Mouse (Mus musculus) neural tube, embryonic 14.5 days (tissue): Measurements from ENCODE around the gene Klhl29. TPM values are rescaled to one million over a fixed set of nuclear protein-coding genes. Genes with fewer than 3 reads are reported as not detected.

Experiments
- ATAC-seq: fragments of 200-750 bp; cut with Nextera tagmentation; 2 replicates; pipeline ENCODE4 v1.8.0; 2017; ENCODE audit warnings: low read depth, mild to moderate bottlenecking, moderate TSS enrichment, moderate library complexity
- H3K27ac ChIP-seq: fragments of 300-500 bp; sonication (generic); 2 replicates; pipeline ENCODE4 v1.5.1; 2014; ENCODE audit warnings: low read depth, mild to moderate bottlenecking, control low read depth, low read length, moderate library complexity, mixed read lengths
- H3K27me3 ChIP-seq: fragments of 300-500 bp; sonication (generic); 2 replicates; pipeline ENCODE4 v1.6.1; 2014; ENCODE audit warnings: low read length; ENCODE audit not compliant: control insufficient read depth, insufficient read depth
- H3K36me3 ChIP-seq: fragments of 300-500 bp; sonication (generic); 2 replicates; pipeline ENCODE4 v1.6.1; 2014; ENCODE audit warnings: low read length, mixed read lengths; ENCODE audit not compliant: control insufficient read depth, insufficient read depth
- H3K4me1 ChIP-seq: fragments of 300-500 bp; sonication (generic); 2 replicates; pipeline ENCODE4 v1.6.1; 2014; ENCODE audit warnings: low read length; ENCODE audit not compliant: control insufficient read depth, insufficient read depth
- H3K4me2 ChIP-seq: fragments of 300-500 bp; sonication (generic); 2 replicates; pipeline ENCODE4 v1.6.1; 2014; ENCODE audit warnings: mild to moderate bottlenecking, low read depth, low read length, control low read depth
- H3K4me3 ChIP-seq: fragments of 300-500 bp; sonication (generic); 2 replicates; pipeline ENCODE4 v1.5.1; 2014; ENCODE audit warnings: low read depth, low read length, control low read depth, mixed read lengths
- H3K9ac ChIP-seq: fragments of 300-500 bp; sonication (generic); replicated peaks from 2 replicates; pipeline ENCODE4 v1.6.1; 2014; ENCODE audit warnings: low read depth, mild to moderate bottlenecking, control low read depth, low read length, mixed read lengths
- H3K9me3 ChIP-seq: fragments of 300-500 bp; sonication (generic); 2 replicates; pipeline ENCODE4 v1.6.1; 2016; ENCODE audit warnings: low read length; ENCODE audit not compliant: control insufficient read depth
- WGBS: fragments of 180-500 bp; shearing (Covaris S2); extraction: QIAGEN DNeasy Blood & Tissue Kit; methylation state at CpG from one replicate; pipeline ENCODE4 v1.1.7; 2014; 5-methylcytosine and 5-hydroxymethylcytosine counted together
- polyA plus RNA-seq: library from polyadenylated mRNA; unstranded; fragments of >200 nt; fragmentation: Nextera tagmentation; extraction: Ambion mirVana; gene quantifications from 2 replicates; pipeline ENCODE4 v1.2.1, GENCODE M21; 2014

Klhl29 gene
- polyA plus RNA-seq, 1 experiment from 2014 or later: 6.1 TPM

DNA sequence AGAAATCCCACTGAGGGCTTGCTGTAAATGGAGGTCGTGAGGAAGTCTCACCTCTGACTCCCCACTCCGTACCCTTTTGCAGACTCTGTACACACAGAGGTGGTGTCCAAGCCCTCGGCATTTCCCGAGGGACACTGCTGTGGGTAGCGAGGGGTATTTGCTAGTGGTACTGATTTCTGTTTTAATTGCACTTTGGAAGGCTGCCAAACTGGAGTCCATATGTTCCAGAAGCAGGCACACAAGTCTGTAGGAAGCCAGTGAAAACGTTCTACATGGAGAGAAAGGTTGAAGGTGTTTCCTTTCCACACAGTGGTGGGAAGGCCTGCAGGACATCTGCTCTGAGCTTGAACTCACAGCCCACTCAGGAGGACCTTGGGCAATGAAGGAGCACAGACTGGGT lies 181.3 kb downstream of the Klhl29 start:
- H3K27me3 ChIP-seq: no peaks in the 10 kb centered on the region
- ATAC-seq: no peak
- no peaks in the 10 kb centered on the region for H3K9me3 ChIP-seq
- 41% methylated on average over 6 of the region's 6 CpGs for WGBS
- no peak overlapping the region for H3K9ac ChIP-seq
- H3K4me3 ChIP-seq: no peak overlapping the region
- peaks cover 19% of the 10 kb centered on the region for H3K4me1 ChIP-seq
- no peaks in the 10 kb centered on the region for H3K36me3 ChIP-seq
- no peak overlapping the region for H3K27ac ChIP-seq
- no peak overlapping the region for H3K4me2 ChIP-seq

DNA sequence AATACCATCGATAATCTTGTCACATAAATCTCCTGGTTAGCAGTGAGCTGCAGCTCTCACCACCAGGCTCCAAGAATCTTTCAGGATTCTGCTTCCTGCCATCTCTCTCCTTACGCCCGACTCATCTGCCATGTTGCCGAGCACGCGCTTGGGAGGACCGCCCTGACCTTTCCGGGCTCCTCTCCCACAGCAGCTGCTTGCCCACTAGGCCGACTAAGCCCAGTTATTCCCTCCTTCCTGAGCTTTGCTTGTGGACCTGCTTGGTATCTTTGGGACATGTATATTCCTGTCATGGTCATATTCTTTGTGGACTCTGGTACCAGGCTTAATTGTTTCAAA lies 183.1 kb downstream of the Klhl29 start:
- no peak overlapping the region for H3K9ac ChIP-seq
- no peak overlapping the region for H3K27ac ChIP-seq
- WGBS: 43% methylated on average over 9 of the region's 9 CpGs
- no peaks in the 10 kb centered on the region for H3K27me3 ChIP-seq
- no peak overlapping the region for H3K4me2 ChIP-seq
- H3K4me3 ChIP-seq: no peak overlapping the region
- no peaks in the 10 kb centered on the region for H3K9me3 ChIP-seq
- ATAC-seq: no peak
- H3K4me1 ChIP-seq: peaks cover 28% of the 10 kb centered on the region
- H3K36me3 ChIP-seq: no peaks in the 10 kb centered on the region

DNA sequence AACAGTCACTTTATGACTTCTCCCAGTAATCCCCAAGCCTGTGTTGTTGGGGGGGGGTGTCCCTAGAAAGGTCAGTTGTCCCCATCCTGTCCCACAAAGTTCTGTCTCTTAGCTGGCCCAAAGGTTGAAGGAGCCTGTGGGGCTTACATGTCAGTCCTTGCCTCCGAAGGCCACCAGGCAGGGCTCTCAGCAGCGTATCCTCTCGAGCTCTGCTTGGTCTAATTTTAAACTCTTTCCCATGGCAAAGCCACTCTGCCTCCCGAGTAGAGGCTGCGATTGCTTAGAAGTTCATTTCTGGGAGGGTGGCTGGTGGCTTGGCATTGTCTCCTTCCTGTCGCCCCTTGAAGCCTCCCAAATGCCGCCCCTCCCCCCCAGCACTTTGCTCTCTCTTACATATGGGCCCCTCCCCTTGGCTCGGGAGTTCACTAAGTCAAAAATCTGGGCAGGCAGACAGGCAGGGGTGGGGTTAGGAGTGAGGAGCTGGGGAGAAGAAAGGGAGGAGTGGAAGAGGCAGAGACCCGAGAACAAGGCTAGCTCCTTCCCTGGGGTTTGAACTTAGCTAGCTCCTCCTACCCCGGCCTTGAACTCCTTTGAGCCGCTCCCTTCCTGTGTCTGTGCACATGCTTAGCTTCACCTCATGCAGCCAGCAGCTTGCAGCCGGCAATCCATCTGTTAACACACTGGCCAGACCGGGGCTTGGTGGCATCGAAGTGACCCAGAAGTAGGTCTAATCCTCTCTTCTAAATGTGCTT lies 183.7 kb downstream of the Klhl29 start:
- H3K4me1 ChIP-seq: peaks cover 28% of the 10 kb centered on the region
- no peaks in the 10 kb centered on the region for H3K36me3 ChIP-seq
- no peaks in the 10 kb centered on the region for H3K27me3 ChIP-seq
- peak; percentile 8; the same call in 1 of the 2 replicates for ATAC-seq
- H3K27ac ChIP-seq: no peak overlapping the region
- no peak overlapping the region for H3K4me3 ChIP-seq
- H3K9me3 ChIP-seq: no peaks in the 10 kb centered on the region
- WGBS: 10% methylated on average over 14 of the region's 14 CpGs
- H3K9ac ChIP-seq: no peak overlapping the region
- H3K4me2 ChIP-seq: no peak overlapping the region

DNA sequence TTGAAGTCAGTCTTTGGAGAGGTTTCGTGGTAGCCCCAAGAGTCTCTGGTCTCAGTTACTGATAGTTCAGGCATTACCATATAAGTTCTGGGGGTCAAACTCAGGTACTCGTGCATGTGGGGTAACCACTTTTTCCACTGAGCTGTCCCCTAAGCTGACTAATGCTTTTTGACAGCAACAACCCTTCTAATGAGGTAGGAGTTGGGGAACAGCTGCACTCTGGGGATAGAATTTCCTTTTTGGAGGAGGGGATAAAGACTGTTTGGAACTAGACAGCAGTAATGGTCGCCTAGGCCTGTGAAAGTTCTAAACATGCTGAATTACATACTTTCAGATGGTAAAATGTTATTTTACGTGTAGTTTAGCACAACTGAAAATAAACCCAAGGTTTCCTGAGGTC lies 184.3 kb downstream of the Klhl29 start:
- ATAC-seq: no peak
- no peak overlapping the region for H3K27ac ChIP-seq
- WGBS: 75% methylated on average over 4 of the region's 4 CpGs

DNA sequence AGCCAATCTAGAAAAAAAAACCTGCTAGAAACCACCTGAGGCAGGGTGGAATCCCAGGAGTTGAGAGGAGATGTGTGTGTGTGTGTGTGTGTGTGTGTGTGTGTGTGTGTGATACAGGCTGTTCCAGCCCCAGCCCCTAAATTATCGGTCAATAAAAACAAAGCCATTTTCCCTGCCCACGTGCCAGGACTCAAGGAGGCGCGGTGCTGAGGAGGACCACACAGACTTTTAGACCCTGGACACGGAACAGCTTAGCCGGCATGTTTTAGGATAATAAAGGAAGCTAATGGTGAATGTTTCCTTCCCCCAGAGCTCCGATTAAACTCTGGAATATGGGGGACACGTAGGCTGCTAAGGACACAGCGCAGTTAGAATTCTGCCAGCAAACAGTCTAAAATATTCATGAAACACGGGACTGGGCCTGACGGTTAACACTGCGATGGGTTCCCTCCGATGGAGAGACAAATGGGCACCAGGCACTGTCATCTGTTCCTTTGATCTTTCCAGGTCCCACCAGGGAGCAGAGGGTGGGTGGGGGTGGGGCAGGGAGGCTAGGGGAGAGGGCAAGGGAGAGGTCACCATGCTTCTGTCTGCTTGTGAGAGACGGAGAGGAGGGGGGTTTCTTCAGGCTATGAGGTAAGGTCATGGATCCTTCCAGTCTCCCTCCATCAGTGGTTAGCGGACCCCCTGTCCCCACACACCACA lies 185.9 kb downstream of the Klhl29 start:
- H3K36me3 ChIP-seq: no peaks in the 10 kb centered on the region
- no peak overlapping the region for H3K4me3 ChIP-seq
- no peak overlapping the region for H3K4me2 ChIP-seq
- H3K9ac ChIP-seq: no peak overlapping the region
- WGBS: 8% methylated on average over 15 of the region's 15 CpGs
- ATAC-seq: peak; percentile 22; the same call in 1 of the 2 replicates
- 0 out of 2 replicates have a peak overlapping the region, but pooled peaks have one; percentile 44 for H3K27ac ChIP-seq
- no peaks in the 10 kb centered on the region for H3K27me3 ChIP-seq
- H3K9me3 ChIP-seq: no peaks in the 10 kb centered on the region
- peaks cover 28% of the 10 kb centered on the region for H3K4me1 ChIP-seq

More for the DNA sequence above, 184.3 kb downstream of the Klhl29 start:
- H3K4me3 ChIP-seq: no peak overlapping the region
- no peaks in the 10 kb centered on the region for H3K9me3 ChIP-seq
- H3K4me2 ChIP-seq: no peak overlapping the region
- H3K9ac ChIP-seq: no peak overlapping the region
- H3K4me1 ChIP-seq: peaks cover 28% of the 10 kb centered on the region
- no peaks in the 10 kb centered on the region for H3K27me3 ChIP-seq
- H3K36me3 ChIP-seq: no peaks in the 10 kb centered on the region

DNA sequence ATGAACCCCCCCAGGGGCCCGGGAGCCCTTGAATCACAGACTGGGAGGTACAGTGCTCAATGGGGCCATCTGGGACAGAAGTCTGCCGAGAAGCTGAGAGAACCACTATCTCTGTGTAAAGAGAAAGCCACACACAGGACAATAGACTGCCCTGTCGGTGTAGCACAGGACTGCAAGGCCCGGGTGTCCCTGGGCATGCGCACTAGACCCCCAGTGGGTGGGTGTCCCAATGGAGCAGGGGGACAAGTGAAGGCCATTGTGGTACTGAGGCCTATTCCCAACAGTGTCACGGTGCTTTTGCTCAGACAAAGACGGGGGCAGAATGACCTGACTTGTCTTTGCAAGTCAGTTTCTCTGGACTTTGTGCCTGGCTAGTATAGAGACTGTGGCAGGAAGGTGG lies 186.6 kb downstream of the Klhl29 start:
- Histone ChIP-seq H3K4me1 (peaks cover 23% of the 10 kb centered on the region), H3K9me3 (no peaks in the 10 kb centered on the region), H3K27me3 (no peaks in the 10 kb centered on the region), H3K9ac (no peak overlapping the region), H3K27ac (peak overlapping the region; percentile 44; the same call in 1 of the 2 replicates), H3K36me3 (no peaks in the 10 kb centered on the region), H3K4me3 (no peak overlapping the region), H3K4me2 (no peak overlapping the region)
- WGBS: 7% methylated on average over 7 of the region's 7 CpGs
- ATAC-seq: peak; percentile 65

DNA sequence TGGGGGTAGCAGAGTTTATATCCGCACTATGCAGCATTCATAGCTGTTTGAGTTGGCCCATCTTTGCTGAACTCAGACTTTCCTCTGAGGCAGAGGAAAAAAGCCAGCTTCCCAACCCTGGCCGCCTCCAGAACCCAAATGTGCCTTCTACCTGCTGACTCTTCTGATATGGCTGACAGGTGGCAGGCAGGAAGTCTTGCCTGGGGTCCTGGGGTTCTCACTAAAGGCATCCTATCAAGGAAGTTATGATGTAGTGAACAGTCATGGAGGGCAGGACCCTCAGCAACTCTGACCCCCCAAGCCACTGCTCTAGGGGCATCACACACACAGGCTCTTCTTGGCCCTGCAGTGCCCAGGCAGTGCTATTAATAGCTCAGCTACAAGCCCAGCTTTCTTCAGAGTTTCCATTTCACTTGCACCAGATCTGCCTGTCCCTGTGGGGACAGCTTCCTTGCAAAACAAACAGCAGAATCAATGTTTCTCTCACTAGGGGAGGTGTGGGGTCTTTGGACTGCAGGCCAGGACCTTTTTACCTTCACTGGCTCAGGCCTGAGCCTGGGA lies 187.6 kb downstream of the Klhl29 start:
- no peak overlapping the region for H3K27ac ChIP-seq
- H3K27me3 ChIP-seq: no peaks in the 10 kb centered on the region
- H3K4me3 ChIP-seq: no peak overlapping the region
- WGBS: 90% methylated on average over 2 of the region's 2 CpGs
- H3K9ac ChIP-seq: no peak overlapping the region
- H3K9me3 ChIP-seq: no peaks in the 10 kb centered on the region
- no peak for ATAC-seq
- H3K4me1 ChIP-seq: peaks cover 22% of the 10 kb centered on the region
- no peaks in the 10 kb centered on the region for H3K36me3 ChIP-seq
- H3K4me2 ChIP-seq: no peak overlapping the region

DNA sequence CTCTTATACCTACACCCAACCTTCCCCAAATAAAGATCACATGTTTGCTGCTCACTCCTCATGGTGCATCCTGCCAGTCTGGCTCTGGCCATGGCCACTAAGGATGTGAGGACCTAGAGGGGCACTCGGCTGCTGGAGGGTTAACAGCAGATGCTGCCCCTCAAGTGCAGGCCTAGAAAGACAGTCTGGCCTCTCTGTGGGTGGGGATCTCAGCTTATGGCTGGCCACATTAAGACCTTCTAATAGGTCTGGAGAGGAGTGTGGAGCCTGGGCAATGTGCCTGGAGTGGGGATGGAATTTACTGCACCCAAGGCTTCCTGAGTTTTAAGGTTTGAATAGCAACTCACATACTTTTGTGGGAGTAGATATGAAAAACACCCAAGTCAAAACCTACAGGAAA lies 188.8 kb downstream of the Klhl29 start:
- Histone ChIP-seq H3K9ac (no peak overlapping the region), H3K9me3 (no peaks in the 10 kb centered on the region), H3K4me1 (peaks cover 24% of the 10 kb centered on the region), H3K27me3 (no peaks in the 10 kb centered on the region), H3K36me3 (no peaks in the 10 kb centered on the region), H3K27ac (no peak overlapping the region), H3K4me2 (no peak overlapping the region), H3K4me3 (no peak overlapping the region)
- ATAC-seq: no peak
- 43% methylated on average over 1 of the region's 1 CpGs for WGBS

DNA sequence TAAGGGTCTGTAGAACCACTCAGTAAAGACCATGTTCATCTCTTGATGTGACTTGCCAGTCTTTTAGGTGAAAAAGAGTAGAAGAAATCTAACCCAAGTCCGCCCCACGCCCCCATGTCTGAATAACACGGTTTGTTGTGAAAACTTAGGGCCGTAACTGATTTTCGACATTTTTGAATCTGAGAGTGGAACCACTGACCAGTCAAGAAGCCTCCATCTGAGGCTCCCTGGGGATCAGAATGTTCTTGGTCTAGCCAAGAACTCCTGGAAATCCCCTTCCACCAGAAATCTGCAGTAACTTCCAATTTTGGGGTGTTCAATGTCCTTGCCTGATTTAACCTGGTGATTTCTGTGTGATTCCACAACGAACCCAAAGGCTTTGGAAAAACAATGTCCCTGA lies 189.9 kb downstream of the Klhl29 start:
- no peaks in the 10 kb centered on the region for H3K36me3 ChIP-seq
- WGBS: 95% methylated on average over 6 of the region's 6 CpGs
- H3K9ac ChIP-seq: no peak overlapping the region
- no peaks in the 10 kb centered on the region for H3K27me3 ChIP-seq
- H3K4me3 ChIP-seq: no peak overlapping the region
- no peak overlapping the region for H3K27ac ChIP-seq
- no peak for ATAC-seq
- H3K4me1 ChIP-seq: peaks cover 24% of the 10 kb centered on the region
- H3K4me2 ChIP-seq: no peak overlapping the region
- no peaks in the 10 kb centered on the region for H3K9me3 ChIP-seq
